Mouse (Mus musculus) kidney, embryonic 16.5 days (tissue): Measurements from ENCODE around the gene Adcy1. TPM values are rescaled to one million over a fixed set of nuclear protein-coding genes. Genes with fewer than 3 reads are reported as not detected.

Source experiments
- ATAC-seq: fragments of 200-750 bp; cut with Nextera tagmentation; 2 replicates; pipeline ENCODE4 v1.8.0; 2017; ENCODE audit warnings: moderate TSS enrichment; ENCODE audit not compliant: low FRiP score, low TSS enrichment
- H3K27ac ChIP-seq: fragments of 300-500 bp; sonication (generic); 2 replicates; pipeline ENCODE4 v1.5.1; 2014; ENCODE audit warnings: low read length
- H3K27me3 ChIP-seq: fragments of 300-500 bp; sonication (generic); 2 replicates; pipeline ENCODE4 v1.6.1; 2014; ENCODE audit warnings: low read length, control low read depth, mixed read lengths; ENCODE audit not compliant: insufficient read depth
- H3K36me3 ChIP-seq: fragments of 300-500 bp; sonication (generic); 2 replicates; pipeline ENCODE4 v1.6.1; 2014; ENCODE audit warnings: low read length, control low read depth, mixed read lengths; ENCODE audit not compliant: insufficient read depth
- H3K4me1 ChIP-seq: fragments of 300-500 bp; sonication (generic); 2 replicates; pipeline ENCODE4 v1.6.1; 2014; ENCODE audit warnings: low read length, control low read depth, mixed read lengths; ENCODE audit not compliant: insufficient read depth
- H3K4me2 ChIP-seq: fragments of 300-500 bp; sonication (generic); replicated peaks from 2 replicates; pipeline ENCODE4 v1.6.1; 2014; ENCODE audit warnings: low read depth, low read length
- H3K4me3 ChIP-seq: fragments of 300-500 bp; sonication (generic); 2 replicates; pipeline ENCODE4 v1.5.1; 2014; ENCODE audit warnings: mild to moderate bottlenecking, low read length
- H3K9ac ChIP-seq: fragments of 300-500 bp; sonication (generic); replicated peaks from 2 replicates; pipeline ENCODE4 v1.6.1; 2014; ENCODE audit warnings: low read length
- H3K9me3 ChIP-seq: fragments of 300-500 bp; sonication (generic); 2 replicates; pipeline ENCODE4 v1.6.1; 2016; ENCODE audit warnings: low read length, control low read depth
- WGBS: fragments of 180-500 bp; shearing (Covaris S2); extraction: QIAGEN DNeasy Blood & Tissue Kit; methylation state at CpG from one replicate; pipeline ENCODE4 v1.1.7; 2014; 5-methylcytosine and 5-hydroxymethylcytosine counted together
- polyA plus RNA-seq: library from polyadenylated mRNA; unstranded; fragments of >200 nt; fragmentation: Nextera tagmentation; extraction: Ambion mirVana; gene quantifications from 2 replicates; pipeline ENCODE4 v1.2.1, GENCODE M21; 2015

Adcy1 gene
- polyA plus RNA-seq, 1 experiment from 2014 or later, result 1.6 TPM

DNA sequence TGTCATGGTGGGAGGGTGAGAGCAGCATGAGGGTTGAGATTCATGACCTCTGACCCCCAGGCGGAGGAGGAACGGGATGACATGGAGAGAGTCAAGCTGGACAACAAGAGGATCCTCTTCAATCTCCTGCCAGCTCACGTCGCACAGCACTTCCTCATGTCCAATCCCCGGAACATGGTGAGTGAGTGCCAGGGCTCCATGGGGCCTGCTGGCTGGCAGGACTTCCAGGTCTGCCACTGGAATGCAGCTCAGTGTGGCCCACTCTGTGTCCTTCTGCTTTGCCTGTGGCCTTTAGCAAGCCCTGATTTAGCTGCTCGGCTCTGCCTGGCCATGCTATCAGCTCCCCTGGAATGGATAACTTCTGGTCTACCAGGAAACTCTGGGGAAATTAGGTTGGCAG is 96.9 kb downstream of the Adcy1 start:
- Histone ChIP-seq H3K36me3 (no peaks in the 10 kb centered on the region), H3K9ac (no peak overlapping the region), H3K4me2 (no peak overlapping the region), H3K4me1 (peaks cover 14% of the 10 kb centered on the region), H3K27me3 (no peaks in the 10 kb centered on the region), H3K27ac (peak overlapping the region; percentile 71), H3K9me3 (no peaks in the 10 kb centered on the region), H3K4me3 (no peak overlapping the region)
- no peak for ATAC-seq
- 54% methylated on average over 6 of the region's 6 CpGs for WGBS

DNA sequence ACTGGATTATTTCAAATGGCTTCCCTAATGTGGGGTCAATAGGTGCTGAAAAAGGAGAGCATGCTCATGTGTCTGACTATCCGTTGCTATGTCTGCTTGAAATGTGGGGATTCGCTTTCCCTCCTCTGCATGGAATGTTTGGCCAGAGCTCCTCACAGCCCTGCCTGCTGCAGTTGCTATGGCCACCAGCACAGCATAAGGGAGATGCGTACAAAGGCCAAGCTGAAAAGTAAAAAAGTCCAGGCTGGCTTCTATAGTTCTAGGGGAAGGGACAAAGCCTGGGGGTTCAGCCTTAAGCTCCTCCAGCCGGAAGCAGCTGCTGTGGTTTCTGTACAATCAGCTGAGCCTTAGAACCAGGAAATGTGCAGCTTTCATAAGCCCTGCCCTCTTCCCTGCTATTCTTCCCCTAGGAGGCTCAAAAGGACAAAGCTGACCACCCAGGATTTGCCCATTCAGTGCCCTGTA is 97.4 kb downstream of the Adcy1 start:
- Histone ChIP-seq H3K4me1 (peaks cover 14% of the 10 kb centered on the region), H3K4me2 (no peak overlapping the region), H3K27ac (peak overlapping the region; percentile 71), H3K27me3 (no peaks in the 10 kb centered on the region), H3K4me3 (no peak overlapping the region), H3K36me3 (no peaks in the 10 kb centered on the region), H3K9me3 (no peaks in the 10 kb centered on the region), H3K9ac (no peak overlapping the region)
- WGBS, result 39% methylated on average over 4 of the region's 4 CpGs
- peak; percentile 79 for ATAC-seq

DNA sequence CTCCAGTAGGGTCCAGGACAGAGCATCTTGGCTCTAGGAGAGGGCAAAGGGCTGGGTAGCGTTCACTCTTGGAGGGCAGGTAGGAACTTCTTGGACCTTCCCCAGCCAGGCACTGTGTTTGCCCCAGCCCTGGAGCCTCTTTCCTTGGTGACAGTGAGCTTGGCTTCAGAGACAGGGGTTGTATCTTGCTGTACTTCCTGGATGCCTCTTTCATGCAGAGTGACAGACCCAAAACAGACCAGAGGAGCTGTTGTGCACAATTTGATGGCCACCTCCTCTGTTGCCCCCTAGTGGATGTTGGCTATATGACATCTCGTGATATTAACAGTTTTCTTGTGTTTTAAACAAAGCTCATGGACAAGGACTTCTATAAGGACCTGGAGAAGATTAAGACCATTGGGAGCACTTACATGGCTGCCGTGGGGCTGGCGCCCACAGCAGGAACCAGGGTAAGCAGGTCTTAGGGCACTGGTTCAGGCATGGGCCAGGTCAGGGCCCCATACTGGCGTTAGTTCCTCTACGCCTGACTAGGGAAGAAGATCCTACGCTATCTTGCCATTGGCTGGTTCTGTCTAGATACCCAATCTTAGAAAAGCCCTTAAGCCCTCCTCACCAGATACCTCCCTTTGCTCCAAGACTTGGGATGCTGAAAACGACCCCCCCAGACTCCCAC is 98.3 kb downstream of the Adcy1 start:
- Histone ChIP-seq H3K27me3 (no peaks in the 10 kb centered on the region), H3K9ac (no peak overlapping the region), H3K4me1 (peaks cover 14% of the 10 kb centered on the region), H3K4me2 (no peak overlapping the region), H3K36me3 (no peaks in the 10 kb centered on the region), H3K9me3 (no peaks in the 10 kb centered on the region), H3K27ac (peak overlapping the region; percentile 71; the same call in 1 of the 2 replicates), H3K4me3 (no peak overlapping the region)
- ATAC-seq, result peak; percentile 31; the same call in 1 of the 2 replicates
- WGBS, result 78% methylated on average over 8 of the region's 8 CpGs

DNA sequence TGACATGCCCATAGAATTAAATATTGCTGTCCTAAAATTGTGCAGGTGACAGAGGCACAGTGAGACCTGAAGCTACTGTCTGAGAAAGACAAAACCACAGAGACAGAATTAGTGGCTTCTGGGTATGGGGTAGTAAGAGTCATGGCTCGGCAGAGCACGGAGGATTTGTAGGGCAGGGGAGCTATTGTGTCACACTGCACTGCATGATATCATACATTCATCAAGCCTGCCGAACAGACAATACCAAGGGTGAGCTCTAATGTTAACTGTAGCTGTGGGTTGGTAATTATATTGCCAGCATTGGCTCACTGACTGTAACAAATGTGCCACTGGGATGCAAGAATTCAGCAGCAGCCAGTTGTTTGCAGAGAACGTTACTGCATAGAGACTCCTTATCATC is 101.1 kb downstream of the Adcy1 start:
- no peaks in the 10 kb centered on the region for H3K9me3 ChIP-seq
- WGBS, result 68% methylated on average over 4 of the region's 4 CpGs

DNA sequence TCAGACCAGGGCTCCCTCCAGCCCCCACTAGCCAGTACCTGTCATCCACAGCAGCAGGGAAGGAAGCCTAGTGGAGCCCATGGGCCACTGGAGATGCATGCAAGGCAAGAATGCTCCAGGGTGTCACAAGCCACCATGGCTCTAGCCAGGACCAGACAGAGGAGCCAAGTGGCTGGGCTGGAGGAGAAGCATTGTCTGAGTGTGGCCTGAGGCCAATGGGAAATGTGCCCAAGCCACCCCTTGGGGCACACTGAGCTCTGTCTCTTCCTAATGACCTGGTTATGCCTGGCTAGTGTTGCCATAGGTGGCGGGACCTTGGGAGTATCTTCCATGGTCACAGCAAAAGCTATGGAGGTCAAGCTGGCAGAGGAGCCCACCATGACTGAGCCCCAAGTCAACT is 106.4 kb downstream of the Adcy1 start:
- Histone ChIP-seq H3K4me3 (no peak overlapping the region), H3K27ac (no peak overlapping the region), H3K4me1 (no peaks in the 10 kb centered on the region), H3K27me3 (no peaks in the 10 kb centered on the region), H3K9ac (no peak overlapping the region), H3K9me3 (no peaks in the 10 kb centered on the region), H3K4me2 (no peak overlapping the region), H3K36me3 (no peaks in the 10 kb centered on the region)
- 0 out of 2 replicates have a peak, but pooled peaks have one; percentile 21 for ATAC-seq
- 92% methylated on average over 1 of the region's 1 CpGs for WGBS

More for the DNA sequence above, 101.1 kb downstream of the Adcy1 start:
- Histone ChIP-seq H3K4me1 (peaks cover 14% of the 10 kb centered on the region), H3K4me2 (no peak overlapping the region), H3K4me3 (no peak overlapping the region), H3K36me3 (no peaks in the 10 kb centered on the region), H3K27me3 (no peaks in the 10 kb centered on the region), H3K27ac (no peak overlapping the region), H3K9ac (no peak overlapping the region)
- ATAC-seq, result no peak

DNA sequence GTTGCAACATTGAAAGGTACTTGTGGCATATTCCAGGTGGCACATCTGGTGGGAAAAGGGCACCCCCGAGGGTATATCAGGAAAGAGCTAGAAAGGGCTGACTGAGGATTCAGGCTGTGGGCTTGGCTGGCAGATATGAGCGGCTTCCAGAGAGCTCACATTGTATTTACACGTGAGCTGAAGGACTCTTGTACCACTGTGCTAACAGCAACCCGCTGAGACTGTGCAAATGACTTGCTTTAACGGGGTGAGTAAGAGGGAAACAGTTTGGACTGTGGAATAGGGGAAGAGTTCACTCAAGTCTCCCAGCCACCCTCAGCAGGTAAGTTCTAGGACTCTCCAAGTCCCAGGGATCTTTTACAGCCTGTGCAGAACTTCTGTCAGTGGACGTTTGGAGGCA is 110.4 kb downstream of the Adcy1 start:
- 81% methylated on average over 6 of the region's 6 CpGs for WGBS
- Histone ChIP-seq H3K4me3 (no peak overlapping the region), H3K36me3 (no peaks in the 10 kb centered on the region), H3K4me1 (no peaks in the 10 kb centered on the region), H3K9ac (no peak overlapping the region), H3K27me3 (no peaks in the 10 kb centered on the region), H3K27ac (no peak overlapping the region), H3K9me3 (no peaks in the 10 kb centered on the region), H3K4me2 (no peak overlapping the region)
- ATAC-seq, result no peak

DNA sequence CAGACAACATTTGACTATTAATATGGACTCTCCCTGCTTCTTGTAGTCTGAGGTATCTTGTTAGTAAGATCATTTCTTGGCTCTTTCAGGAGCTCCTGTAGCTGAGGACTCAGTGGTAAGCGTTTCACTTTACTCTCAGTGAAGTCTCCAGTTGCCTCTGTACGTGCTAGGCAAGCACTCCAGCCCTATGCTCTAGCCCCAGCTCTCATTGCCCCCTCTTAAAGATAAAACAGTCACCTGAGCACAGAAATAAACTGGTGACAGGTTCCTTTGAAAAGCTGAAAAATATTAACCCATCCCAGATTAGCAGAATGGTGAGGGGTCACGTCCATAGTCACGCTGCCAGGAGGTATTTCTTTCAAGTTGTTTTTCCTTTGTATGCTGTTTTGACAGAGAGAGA is 115.4 kb downstream of the Adcy1 start:
- no peaks in the 10 kb centered on the region for H3K27me3 ChIP-seq
- no peaks in the 10 kb centered on the region for H3K4me1 ChIP-seq
- no peak overlapping the region for H3K9ac ChIP-seq
- no peak overlapping the region for H3K4me2 ChIP-seq
- no peaks in the 10 kb centered on the region for H3K9me3 ChIP-seq
- WGBS, result 60% methylated on average over 4 of the region's 4 CpGs
- no peak overlapping the region for H3K4me3 ChIP-seq
- ATAC-seq, result no peak; the same call in 1 of the 2 replicates
- no peaks in the 10 kb centered on the region for H3K36me3 ChIP-seq
- H3K27ac ChIP-seq, result no peak overlapping the region

DNA sequence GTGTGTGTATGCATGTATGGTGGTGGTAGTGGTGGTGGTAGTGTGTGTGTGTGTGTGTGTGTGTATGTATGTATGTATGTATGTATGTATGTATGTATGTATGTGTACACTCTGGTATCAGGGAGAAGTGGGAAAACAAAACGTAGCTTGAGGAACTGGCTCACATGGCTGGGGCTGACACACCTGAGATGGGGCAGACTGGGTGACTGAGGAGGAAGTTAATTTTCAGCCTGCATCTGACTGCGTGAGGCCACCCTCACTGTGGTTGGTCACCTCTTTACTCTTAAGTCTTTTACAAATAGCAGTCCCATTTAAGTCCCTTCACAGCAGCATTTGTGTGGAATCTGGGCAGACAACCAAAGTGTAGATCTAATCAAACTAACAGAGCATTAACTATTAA is 116.0 kb downstream of the Adcy1 start:
- H3K4me3 ChIP-seq, result no peak overlapping the region
- no peak overlapping the region for H3K9ac ChIP-seq
- H3K27me3 ChIP-seq, result no peaks in the 10 kb centered on the region
- no peaks in the 10 kb centered on the region for H3K4me1 ChIP-seq
- H3K36me3 ChIP-seq, result no peaks in the 10 kb centered on the region
- 65% methylated on average over 2 of the region's 2 CpGs for WGBS
- no peak overlapping the region for H3K4me2 ChIP-seq
- no peaks in the 10 kb centered on the region for H3K9me3 ChIP-seq
- no peak overlapping the region for H3K27ac ChIP-seq
- no peak for ATAC-seq

DNA sequence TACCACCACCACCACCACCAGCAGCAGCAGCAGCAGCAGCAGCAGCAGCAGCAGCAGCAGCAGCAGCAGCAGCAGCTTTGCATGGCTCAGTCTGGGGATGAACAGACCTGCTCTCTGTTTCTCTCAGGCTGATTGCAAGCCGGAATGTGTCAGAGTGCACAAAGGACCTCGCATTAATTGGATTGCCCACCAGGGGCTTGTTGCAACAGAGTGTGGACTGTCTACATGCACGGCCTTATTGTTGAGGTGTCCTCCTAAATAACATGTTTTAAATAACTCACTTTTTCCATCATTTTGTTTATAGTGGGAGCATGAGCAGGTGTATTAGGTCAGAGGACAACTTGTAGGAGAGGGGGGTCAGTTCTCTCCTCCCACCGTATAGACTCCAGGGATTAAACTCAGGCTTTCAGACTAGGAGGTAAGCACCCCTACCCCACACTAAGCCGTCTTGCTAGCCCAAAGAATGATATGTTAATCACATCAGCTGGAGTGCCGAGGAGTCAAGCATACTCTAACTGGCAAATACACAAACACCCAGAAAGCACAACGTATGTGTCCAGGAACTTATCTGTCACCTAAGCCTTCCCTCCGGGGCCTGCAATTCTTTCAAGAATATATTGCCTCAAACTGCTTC is 119.2 kb downstream of the Adcy1 start:
- WGBS, result 58% methylated on average over 8 of the region's 8 CpGs
- Histone ChIP-seq H3K36me3 (no peaks in the 10 kb centered on the region), H3K4me1 (no peaks in the 10 kb centered on the region), H3K27ac (no peak overlapping the region), H3K4me2 (no peak overlapping the region), H3K9ac (no peak overlapping the region), H3K9me3 (no peaks in the 10 kb centered on the region), H3K27me3 (no peaks in the 10 kb centered on the region), H3K4me3 (no peak overlapping the region)
- ATAC-seq, result no peak

DNA sequence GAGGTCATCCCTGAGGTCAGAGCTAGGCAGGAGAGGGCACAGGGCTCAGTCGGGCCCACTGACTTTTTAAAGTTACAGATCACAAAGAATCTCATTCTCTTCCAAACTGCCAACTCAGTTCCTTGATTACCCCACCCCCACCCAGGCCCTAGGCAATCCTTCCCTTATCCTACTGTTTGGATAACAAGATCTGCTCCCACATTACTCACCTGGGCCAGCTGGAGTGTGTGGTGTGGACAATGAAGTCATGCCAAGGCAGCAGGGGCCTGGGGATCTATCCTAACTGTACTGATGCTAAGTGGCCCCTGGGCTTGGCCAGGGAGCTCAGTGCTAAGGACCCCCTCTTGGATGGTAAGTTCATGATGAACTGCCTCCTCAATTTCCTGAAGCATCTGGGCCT is 121.1 kb downstream of the Adcy1 start:
- Histone ChIP-seq H3K27me3 (no peaks in the 10 kb centered on the region), H3K27ac (no peak overlapping the region), H3K4me2 (no peak overlapping the region), H3K4me1 (no peaks in the 10 kb centered on the region), H3K4me3 (no peak overlapping the region), H3K9me3 (no peaks in the 10 kb centered on the region), H3K9ac (no peak overlapping the region), H3K36me3 (no peaks in the 10 kb centered on the region)
- 32% methylated on average over 1 of the region's 1 CpGs for WGBS
- ATAC-seq, result no peak
